Mouse (Mus musculus): ENCODE measurements around the gene Slc35g3.
A peak's percentile ranks its signal among the peaks of the same experiment; 100 is the strongest.

DNA sequence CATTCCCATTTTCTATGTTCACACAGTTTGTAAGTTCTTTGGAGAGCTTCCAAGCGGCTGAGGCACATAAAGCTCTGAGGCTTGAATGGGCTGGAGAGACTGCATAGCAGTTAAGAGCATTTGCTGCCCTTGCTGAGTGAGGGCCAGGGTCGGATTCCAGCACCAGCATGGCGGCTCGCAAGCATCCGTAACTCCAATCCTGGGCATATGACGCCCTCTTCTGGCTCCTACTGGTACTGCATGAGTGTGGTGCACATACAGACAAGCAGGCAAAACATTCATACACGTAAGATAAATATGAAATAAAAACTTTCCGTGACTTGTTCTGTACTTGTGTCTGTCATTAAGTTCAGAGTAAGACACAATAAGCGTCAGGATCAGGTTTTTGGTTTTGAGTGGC is 46.3 kb downstream of the Slc35g3 start:
- peak; percentile 82 for TF ChIP-seq CTCF (IDR thresholded peaks at IDR 0.05; ENCODE audit: low read depth, low read length)
- TF ChIP-seq POLR2A (IDR thresholded peaks at IDR 0.05; ENCODE audit: extremely low read depth, insufficient read depth, low read length): no peak
